Mouse (Mus musculus) G1E (cell line): ENCODE data around the gene Zfp346. TPM values are rescaled to one million over a fixed set of nuclear protein-coding genes. Genes with fewer than 3 reads are reported as not detected.
A peak's percentile ranks its signal among the peaks of the same experiment; 100 is the strongest.

Experiments used
- ATAC-seq: 2 replicates; pipeline ENCODE4 v1.8.0; 2016; ENCODE audit warnings: mild to moderate bottlenecking; ENCODE audit not compliant: insufficient number of reproducible peaks, poor library complexity, low FRiP score, severe bottlenecking; ENCODE audit errors: extremely low read depth
- DNase-seq: peaks from one replicate; pipeline ENCODE4 v3.0.0; 2012; ENCODE audit warnings: low spot score
- H3K27me3 ChIP-seq: 2 replicates; pipeline ENCODE4 v1.6.1; 2012; ENCODE audit warnings: mild to moderate bottlenecking, low read length, inconsistent platforms; ENCODE audit not compliant: insufficient read depth
- H3K36me3 ChIP-seq: replicated peaks from 2 replicates; pipeline ENCODE3; 2012; ENCODE audit warnings: mild to moderate bottlenecking, inconsistent platforms
- H3K4me1 ChIP-seq: 2 replicates; pipeline ENCODE4 v1.6.1; 2012; ENCODE audit warnings: low read depth, low read length, inconsistent platforms, mixed read lengths; ENCODE audit not compliant: insufficient read depth
- H3K4me3 ChIP-seq: 2 replicates; pipeline ENCODE4 v1.5.1; 2012; ENCODE audit warnings: low read depth, mild to moderate bottlenecking, inconsistent platforms, low read length, moderate library complexity, mixed read lengths
- H3K9me3 ChIP-seq: replicated peaks from 2 replicates; pipeline ENCODE4 v1.6.1; 2012; ENCODE audit warnings: inconsistent platforms
- CTCF ChIP-seq: IDR thresholded peaks from 2 replicates; pipeline ENCODE4 v1.5.1; 2012; ENCODE audit warnings: low read depth, low read length, inconsistent platforms, mixed read lengths
- GATA1 ChIP-seq: IDR thresholded peaks from 2 replicates; pipeline ENCODE4 v1.6.1; 2012; ENCODE audit warnings: borderline replicate concordance, low read length, inconsistent platforms, mixed read lengths
- GATA2 ChIP-seq: IDR thresholded peaks from 2 replicates; pipeline ENCODE4 v1.6.1; 2012; ENCODE audit warnings: low read depth, low read length, inconsistent platforms, borderline replicate concordance
- POLR2AphosphoS5 ChIP-seq: IDR thresholded peaks from 2 replicates; pipeline ENCODE4 v1.6.1; 2012; ENCODE audit warnings: low read depth, low read length, inconsistent platforms; ENCODE audit not compliant: insufficient replicate concordance
- TAL1 ChIP-seq: conservative IDR thresholded peaks from 2 replicates; pipeline ENCODE4 v1.6.1; 2012; ENCODE audit warnings: low read depth, low read length, inconsistent platforms, mixed read lengths
- polyA plus RNA-seq: library from polyadenylated mRNA; stranded (reverse); fragments of >175 nt; gene quantifications from 2 replicates; pipeline ENCODE4 v1.2.3, GENCODE M21; 2012
- total RNA-seq, 2 experiments: library from RNA; stranded (forward) in 1 of 2; stranded (reverse) in 1 of 2; fragments of 200-1000 nt in 1 of 2; fragments of >200 nt in 1 of 2; fragmentation: Nextera tagmentation in 1 of 2; gene quantifications; 2 replicates each; pipeline ENCODE4 v1.2.3; 2014 to 2017

The Zfp346 gene
- total and polyA plus RNA-seq, 3 experiments = 11.3 to 41.8 (median 15.7) TPM

DNA sequence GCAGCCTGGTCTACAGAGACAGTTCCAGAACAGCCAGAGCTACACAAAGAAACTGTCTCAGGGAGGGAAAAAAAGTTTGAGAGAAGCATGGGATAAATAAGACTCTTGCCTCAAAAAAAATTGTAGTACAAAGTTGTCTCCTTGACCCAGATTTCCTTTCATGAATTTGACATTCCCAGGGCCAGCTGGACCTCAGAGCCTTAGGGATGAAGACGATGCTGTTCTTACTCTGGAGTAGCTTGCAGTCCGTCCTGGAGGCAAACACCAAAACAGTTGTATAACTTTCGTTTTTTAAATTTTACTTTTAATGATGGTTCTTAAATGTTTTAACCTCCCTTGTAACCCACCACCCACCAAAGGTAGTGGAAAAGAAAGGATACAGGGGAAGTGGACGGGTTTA, 2.0 kb downstream of the Zfp346 start:
- H3K36me3 ChIP-seq = peaks cover 44% of the 10 kb centered on the region
- TF ChIP-seq TAL1 (no peak), GATA1 (no peak), CTCF (no peak), GATA2 (no peak), POLR2AphosphoS5 (no peak)
- peaks cover 31% of the 10 kb centered on the region for H3K4me1 ChIP-seq
- H3K27me3 ChIP-seq = no peaks in the 10 kb centered on the region
- no peak for ATAC-seq
- no peak overlapping the region for H3K4me3 ChIP-seq
- DNase-seq = no peak
- no peaks in the 10 kb centered on the region for H3K9me3 ChIP-seq

DNA sequence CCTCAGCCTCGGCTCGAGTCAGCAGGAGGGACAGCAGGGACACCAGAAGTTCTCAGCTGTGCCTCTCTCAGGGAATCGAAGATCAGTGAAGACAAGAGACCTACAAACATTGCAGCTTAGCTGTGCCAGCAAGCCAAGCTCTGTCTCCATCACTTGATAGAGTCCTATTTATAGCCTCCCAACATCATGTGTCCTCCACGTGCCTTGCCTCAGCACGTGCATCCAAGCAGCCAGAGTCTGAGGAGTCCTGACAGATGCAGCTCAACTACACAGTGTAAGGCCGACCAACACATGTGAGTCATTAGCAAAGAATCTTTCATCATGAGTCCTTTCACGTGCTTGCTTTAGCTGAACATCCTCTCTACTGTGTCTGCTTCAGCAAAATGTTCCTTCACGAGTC, 2.6 kb downstream of the Zfp346 start:
- H3K4me1 ChIP-seq = peaks cover 31% of the 10 kb centered on the region
- no peaks in the 10 kb centered on the region for H3K9me3 ChIP-seq
- no peak for TF ChIP-seq POLR2AphosphoS5
- no peak for ATAC-seq
- no peak for DNase-seq
- H3K27me3 ChIP-seq = no peaks in the 10 kb centered on the region
- no peak overlapping the region for H3K4me3 ChIP-seq
- peaks cover 48% of the 10 kb centered on the region for H3K36me3 ChIP-seq

DNA sequence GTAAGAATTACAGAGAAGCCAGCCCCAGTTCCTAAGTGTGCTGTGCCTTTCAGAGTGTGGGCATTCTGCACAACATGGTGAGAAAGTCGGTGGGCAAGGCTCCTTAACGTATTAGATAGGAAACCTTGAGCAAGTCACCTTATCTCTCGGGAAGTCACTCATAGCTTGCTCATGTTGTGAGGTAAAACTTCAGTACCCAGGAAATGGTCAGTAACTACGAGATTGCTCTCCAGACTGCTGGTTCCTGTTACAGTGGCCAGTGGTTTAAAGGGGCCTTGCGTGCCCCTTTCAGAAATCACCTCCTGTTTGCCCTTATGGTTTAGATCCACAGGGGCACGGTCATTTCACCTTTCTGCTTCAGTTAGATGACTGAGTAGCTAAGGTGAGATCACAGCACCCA, 9.3 kb downstream of the Zfp346 start:
- Histone ChIP-seq H3K4me3 (no peak overlapping the region), H3K9me3 (no peaks in the 10 kb centered on the region), H3K27me3 (no peaks in the 10 kb centered on the region), H3K4me1 (peaks cover 3% of the 10 kb centered on the region; the same call in 1 of the 2 replicates), H3K36me3 (peaks cover 89% of the 10 kb centered on the region)
- no peak for DNase-seq
- no peak for TF ChIP-seq POLR2AphosphoS5
- no peak for TF ChIP-seq GATA1
- TF ChIP-seq TAL1 = no peak
- no peak for TF ChIP-seq GATA2
- no peak for TF ChIP-seq CTCF
- ATAC-seq = no peak

DNA sequence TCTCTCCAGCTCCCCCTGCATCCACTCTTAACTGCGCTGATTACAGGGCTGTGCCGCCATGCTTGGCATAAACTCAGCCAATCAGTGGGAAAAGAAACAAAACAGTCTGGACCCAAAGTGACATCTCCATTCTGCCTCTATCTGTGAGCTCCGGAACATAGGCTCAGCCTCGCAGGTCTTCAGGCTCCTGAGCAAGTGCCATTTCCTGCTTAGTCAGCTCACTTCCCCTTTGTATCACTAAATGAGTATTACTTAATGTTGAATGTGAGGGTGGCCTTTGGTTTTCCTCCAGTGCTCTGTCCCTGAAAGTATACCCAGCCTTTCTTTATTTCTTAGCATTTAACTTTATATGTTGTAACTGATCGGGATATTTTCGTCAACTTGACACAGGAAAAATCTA, 19.8 kb downstream of the Zfp346 start:
- DNase-seq (no peak), ATAC-seq (no peak)
- H3K27me3 ChIP-seq = no peaks in the 10 kb centered on the region
- H3K4me3 ChIP-seq = no peak overlapping the region
- peaks cover 88% of the 10 kb centered on the region for H3K36me3 ChIP-seq
- no peaks in the 10 kb centered on the region for H3K9me3 ChIP-seq
- no peaks in the 10 kb centered on the region for H3K4me1 ChIP-seq
- TF ChIP-seq CTCF = no peak
- TF ChIP-seq GATA2 = no peak
- TF ChIP-seq GATA1 = no peak
- no peak for TF ChIP-seq POLR2AphosphoS5
- TF ChIP-seq TAL1 = no peak

DNA sequence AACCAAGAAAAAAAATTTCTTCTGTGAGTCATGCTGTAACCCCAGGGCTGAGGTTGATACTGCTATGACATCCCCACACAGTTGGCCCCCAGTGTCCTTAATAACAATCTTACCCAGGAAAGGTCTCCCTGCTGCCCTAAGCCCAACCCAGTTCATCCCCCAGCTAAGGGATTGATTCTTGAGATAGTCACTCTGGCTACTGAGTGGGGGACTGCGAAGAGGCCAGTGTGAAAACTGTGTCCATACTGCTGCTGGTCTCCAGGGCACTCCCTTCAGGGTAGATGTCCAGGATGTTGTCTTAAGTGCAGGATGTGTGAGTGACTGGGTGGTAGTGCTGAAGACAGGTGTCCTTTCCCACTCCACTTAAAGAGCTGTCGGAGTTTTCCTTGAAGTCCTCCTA, 28.3 kb downstream of the Zfp346 start, which contains the start of gene Gm17617:
Gene Gm17617 (minus strand): TSS at position 101 of the 400 bp plus-strand sequence.
- DNase-seq = no peak
- TF ChIP-seq CTCF (no peak), TAL1 (no peak), POLR2AphosphoS5 (no peak), GATA1 (no peak), GATA2 (no peak)
- no peak within 1 kb of the TSS for H3K4me3 ChIP-seq
- H3K27me3 ChIP-seq = no peaks in the 10 kb centered on the region
- H3K4me1 ChIP-seq = no peaks in the 10 kb centered on the region
- no peaks in the 10 kb centered on the region for H3K9me3 ChIP-seq
- H3K36me3 ChIP-seq = peaks cover 61% of the 10 kb centered on the region
- ATAC-seq = no peak

DNA sequence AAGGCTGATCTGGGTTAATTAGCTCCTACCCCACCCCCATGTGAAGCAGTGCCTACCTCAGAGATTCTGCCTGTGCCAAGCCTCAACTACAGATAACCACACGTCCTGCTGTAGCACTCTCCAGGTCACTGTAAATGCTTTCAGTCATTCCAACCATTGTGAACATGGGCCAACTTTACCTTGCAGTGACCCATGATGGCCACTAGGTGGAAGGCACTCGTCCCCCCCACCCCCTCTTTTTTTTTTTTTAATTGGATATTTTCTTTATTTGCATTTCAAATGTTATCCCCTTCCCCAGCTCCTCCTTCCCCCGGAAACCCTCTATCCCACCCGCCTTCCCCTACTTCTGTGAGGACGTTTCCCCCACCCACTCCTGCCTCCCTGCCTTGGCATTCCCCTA, 30.3 kb downstream of the Zfp346 start:
- DNase-seq (peak; percentile 18), ATAC-seq (no peak)

DNA sequence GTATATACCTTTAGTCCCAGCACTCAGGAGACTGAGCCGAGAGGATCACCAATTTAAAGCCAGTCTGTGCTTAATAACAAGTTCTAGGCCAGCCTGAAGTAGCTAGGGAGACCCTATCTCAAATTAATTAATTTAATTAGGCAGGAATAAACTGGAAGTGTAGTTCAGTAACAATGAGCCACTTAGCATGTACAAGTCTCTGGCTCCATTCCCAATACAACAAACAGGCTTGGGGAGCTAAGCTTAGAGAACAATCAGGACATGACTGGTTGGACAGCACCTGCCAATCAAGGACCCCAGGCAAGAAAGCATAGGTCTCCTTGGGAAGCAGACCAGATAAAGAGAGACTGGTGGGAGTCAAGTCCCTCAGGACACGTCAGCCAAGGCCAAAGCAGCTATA, 35.2 kb downstream of the Zfp346 start:
- DNase-seq (no peak), ATAC-seq (no peak)
- H3K36me3 ChIP-seq = peaks cover under 1% of the 10 kb centered on the region
- no peak overlapping the region for H3K4me3 ChIP-seq
- no peaks in the 10 kb centered on the region for H3K4me1 ChIP-seq
- no peak for TF ChIP-seq TAL1
- no peak for TF ChIP-seq POLR2AphosphoS5
- TF ChIP-seq GATA1 = no peak
- TF ChIP-seq GATA2 = no peak
- TF ChIP-seq CTCF = no peak
- H3K9me3 ChIP-seq = no peaks in the 10 kb centered on the region
- peaks cover 24% of the 10 kb centered on the region for H3K27me3 ChIP-seq

More for the DNA sequence above, 30.3 kb downstream of the Zfp346 start:
- H3K27me3 ChIP-seq = no peaks in the 10 kb centered on the region
- TF ChIP-seq CTCF = peak; percentile 58; the same call in 1 of the 2 replicates
- no peak for TF ChIP-seq TAL1
- TF ChIP-seq GATA1 = no peak
- H3K36me3 ChIP-seq = peaks cover 43% of the 10 kb centered on the region
- H3K4me1 ChIP-seq = no peaks in the 10 kb centered on the region
- no peaks in the 10 kb centered on the region for H3K9me3 ChIP-seq
- no peak overlapping the region for H3K4me3 ChIP-seq
